Mouse (Mus musculus): ENCODE results near the gene Sgsm2.

GRCm38 (mm10) chr11:74820921-74821320 is 75.9 kb downstream of the Sgsm2 start:
- no peak for TF ChIP-seq GATA1 (IDR thresholded peaks at IDR 0.05; ENCODE audit: low read length)
- TF ChIP-seq TAL1 (IDR thresholded peaks at IDR 0.05; ENCODE audit: low read length) = no peak

All from erythroblast, embryonic 14.5 days (primary cell).